Mouse (Mus musculus): Measurements from ENCODE around the gene Pck1. TPM values are rescaled to one million over a fixed set of nuclear protein-coding genes. Genes with fewer than 3 reads are reported as not detected.

The Pck1 gene
- polyA plus RNA-seq, 2 experiments from 2014 or later = not detected

- ATAC-seq = no peak
Measured at GRCm38 (mm10) chr2:173151352-173151751, 1.5 kb upstream of the Pck1 start.

- no peak for ATAC-seq
Measured at GRCm38 (mm10) chr2:173151784-173152284, 1.0 kb upstream of the Pck1 start.

- ATAC-seq = no peak
Measured at GRCm38 (mm10) chr2:173153266-173153665, 418 bp downstream of the Pck1 start.

GRCm38 (mm10) chr2:173154513-173154912, 1.7 kb downstream of the Pck1 start:
- ATAC-seq = no peak

- no peak for ATAC-seq
Measured at GRCm38 (mm10) chr2:173154962-173155361, 2.1 kb downstream of the Pck1 start.

- no peak for ATAC-seq
Measured at GRCm38 (mm10) chr2:173155907-173156306, 3.1 kb downstream of the Pck1 start.

- ATAC-seq = no peak
Measured at GRCm38 (mm10) chr2:173156923-173157322, 4.1 kb downstream of the Pck1 start.

- ATAC-seq = no peak
Measured at GRCm38 (mm10) chr2:173157376-173157775, 4.5 kb downstream of the Pck1 start.

GRCm38 (mm10) chr2:173157871-173158270, 5.0 kb downstream of the Pck1 start:
- ATAC-seq = no peak

GRCm38 (mm10) chr2:173158390-173159055, 5.7 kb downstream of the Pck1 start:
- no peak for ATAC-seq

GRCm38 (mm10) chr2:173159354-173160311, 6.8 kb downstream of the Pck1 start:
- ATAC-seq = peak; percentile 72

- no peak for ATAC-seq
Measured at GRCm38 (mm10) chr2:173163380-173163779, 10.5 kb downstream of the Pck1 start.

GRCm38 (mm10) chr2:173164358-173164757, 11.5 kb downstream of the Pck1 start:
- no peak for ATAC-seq

GRCm38 (mm10) chr2:173164946-173165345, 12.1 kb downstream of the Pck1 start:
- ATAC-seq = no peak

GRCm38 (mm10) chr2:173165357-173165756, 12.5 kb downstream of the Pck1 start:
- no peak for ATAC-seq

- no peak for ATAC-seq
Measured at GRCm38 (mm10) chr2:173168411-173168851, 15.6 kb downstream of the Pck1 start.

- no peak for ATAC-seq
Measured at GRCm38 (mm10) chr2:173170081-173170480, 17.2 kb downstream of the Pck1 start.

GRCm38 (mm10) chr2:173170715-173171114, 17.9 kb downstream of the Pck1 start:
- no peak for ATAC-seq

GRCm38 (mm10) chr2:173171470-173171869, 18.6 kb downstream of the Pck1 start:
- no peak for ATAC-seq

- ATAC-seq = no peak
Measured at GRCm38 (mm10) chr2:173171956-173172355, 19.1 kb downstream of the Pck1 start.

GRCm38 (mm10) chr2:173172386-173172785, 19.5 kb downstream of the Pck1 start:
- ATAC-seq = no peak

GRCm38 (mm10) chr2:173173008-173173407, 20.2 kb downstream of the Pck1 start:
- ATAC-seq = no peak

Measured in activated CD4-positive, CD25-positive, alpha-beta regulatory T cell, adult 4 months (primary cell).